ENCODE assay signal across 18 mouse cellular contexts in the genomic region with DNA sequence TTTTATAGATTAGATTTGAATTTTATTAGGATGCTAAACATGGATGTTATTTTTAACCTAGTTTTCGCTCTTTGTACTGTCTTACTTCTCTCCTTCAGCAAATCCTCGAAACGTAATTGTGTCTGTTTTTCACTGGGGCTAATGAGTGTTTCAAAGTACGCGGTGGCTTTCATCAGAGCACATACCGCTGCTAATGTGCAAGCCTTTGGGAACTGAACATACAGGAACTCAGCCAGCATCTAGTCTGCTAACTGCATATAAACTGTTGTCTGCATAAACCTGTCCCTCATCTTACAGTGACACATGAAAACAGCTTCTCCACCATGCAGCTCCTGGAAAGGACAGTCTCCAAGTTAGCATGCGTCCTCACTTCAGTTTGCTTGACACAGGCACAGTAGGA.
"Had no signal": no experiment of that assay in that cellular context is flagged by ENCODE, and none has a peak within 500 bp of the region (broad histone marks: within the 10 kb centered on the region; RNA-seq: fewer than 3 reads in every experiment).

No protein-coding gene starts in this region.

- H3K27ac ChIP-seq: kidney, embryonic 15.5 days; limb, embryonic 12.5 days; limb, embryonic 15.5 days; liver, embryonic 14.5 days; macrophage; stomach, embryonic 15.5 days had no signal

- H3K9me3 ChIP-seq: kidney, embryonic 15.5 days; limb, embryonic 12.5 days; limb, embryonic 15.5 days; stomach, embryonic 15.5 days had no signal

- H3K27me3 ChIP-seq: kidney, embryonic 15.5 days; limb, embryonic 12.5 days; limb, embryonic 15.5 days; stomach, embryonic 15.5 days had no signal

- H3K36me3 ChIP-seq: kidney, embryonic 15.5 days; limb, embryonic 12.5 days; limb, embryonic 15.5 days; stomach, embryonic 15.5 days had no signal

- H3K4me1 ChIP-seq: kidney, embryonic 15.5 days; limb, embryonic 15.5 days; stomach, embryonic 15.5 days had no signal

- H3K4me2 ChIP-seq: kidney, embryonic 15.5 days; limb, embryonic 12.5 days; limb, embryonic 15.5 days; liver, embryonic 11.5 days; lung, embryonic 14.5 days; stomach, embryonic 15.5 days had no signal

- H3K4me3 ChIP-seq: kidney, embryonic 15.5 days; limb, embryonic 12.5 days; limb, embryonic 15.5 days; stomach, embryonic 15.5 days had no signal

- H3K9ac ChIP-seq: kidney, embryonic 15.5 days; limb, embryonic 12.5 days; limb, embryonic 15.5 days; liver, embryonic 14.5 days; liver, postnatal 0 days; lung, embryonic 14.5 days; stomach, embryonic 15.5 days had no signal

- DNase-seq: kidney, adult 11 months; kidney, adult 8-10 months; kidney, postnatal 10 days; kidney, postnatal 36 days; left cerebral cortex, postnatal 4 days; liver, postnatal 0 days; lung, embryonic 14.5 days; right cerebral cortex, postnatal 25 days; spleen, adult 18-20 months; thymus, postnatal 25 days had no signal

- ATAC-seq: liver, postnatal 0 days; lung, postnatal 0 days had no signal
